Mouse (Mus musculus) adipocyte (in vitro differentiated cells): ENCODE measurements around the gene Dyrk2.

Experiments
- DNase-seq: peaks from one replicate; pipeline ENCODE4 v3.0.0-alpha.2; 2016; ENCODE audit warnings: low spot score

Gene Dyrk2

DNA sequence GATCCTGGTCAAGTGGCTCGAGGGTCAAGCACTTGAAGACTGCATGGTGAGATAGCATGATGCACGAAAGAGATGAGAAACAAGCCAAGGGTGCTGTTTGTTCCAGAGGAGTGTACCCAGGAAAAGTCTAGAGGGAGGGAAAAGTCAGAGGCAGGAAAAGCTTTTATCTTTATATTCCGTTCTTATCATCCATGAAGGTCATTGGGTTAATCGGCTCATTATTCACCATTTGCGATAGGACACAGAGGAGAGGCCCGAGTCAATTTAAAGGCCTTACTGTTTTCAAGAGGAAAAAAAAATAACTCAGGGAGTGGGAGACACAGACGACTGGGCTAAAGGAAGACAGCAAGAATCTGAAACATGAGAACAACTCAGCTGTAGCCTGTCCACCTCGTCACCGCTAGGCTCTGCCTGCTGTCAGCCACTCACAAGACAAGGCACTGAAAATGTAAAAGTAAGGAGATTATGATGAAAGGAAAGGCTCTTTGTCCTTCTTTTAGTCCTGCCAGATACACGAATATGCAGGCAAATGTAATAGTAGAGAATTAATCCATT is 22.9 kb downstream of the Dyrk2 start:
- no peak for DNase-seq

DNA sequence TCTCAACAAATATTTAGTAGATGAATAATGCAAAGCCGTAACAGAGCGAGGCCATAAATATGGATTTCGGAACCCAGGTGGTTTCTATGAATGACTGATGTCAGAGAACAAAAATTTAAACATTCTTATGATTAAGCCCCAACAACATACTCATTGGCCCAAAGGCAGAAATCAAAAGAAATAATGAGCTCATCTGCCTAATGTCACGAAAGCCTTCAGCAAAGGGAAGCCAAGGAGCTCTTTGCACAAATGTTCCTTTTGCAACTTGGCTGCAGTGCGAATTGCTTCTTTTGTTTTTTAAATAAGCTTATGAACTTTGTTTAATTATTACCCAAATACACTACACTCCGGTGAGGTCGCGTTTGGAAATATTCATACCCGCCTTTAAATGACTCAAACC is 29.4 kb downstream of the Dyrk2 start:
- no peak for DNase-seq

- DNase-seq, result no peak
Measured at GRCm38 (mm10) chr10:118839343-118840141, 30.5 kb downstream of the Dyrk2 start.

GRCm38 (mm10) chr10:118837636-118838035 is 32.4 kb downstream of the Dyrk2 start:
- no peak for DNase-seq

DNA sequence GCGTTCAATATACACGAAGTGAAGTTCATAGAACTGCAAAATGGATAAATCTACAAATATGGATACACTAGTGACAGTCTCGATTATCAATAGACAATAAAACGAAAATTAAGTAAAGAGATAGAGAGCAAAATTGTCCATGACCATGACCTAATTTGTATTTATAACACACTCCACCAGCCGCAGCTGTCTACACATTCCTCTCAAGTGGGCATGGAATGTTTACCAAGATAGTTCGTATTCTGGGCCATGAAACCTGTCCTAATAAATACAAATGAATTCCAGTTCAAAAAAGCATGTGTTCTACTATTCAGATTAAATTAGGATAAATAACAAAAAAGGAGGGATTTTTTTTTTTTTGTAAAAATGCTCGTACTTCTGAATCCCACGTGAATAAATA is 38.8 kb downstream of the Dyrk2 start:
- DNase-seq, result no peak

- DNase-seq, result no peak
Measured at GRCm38 (mm10) chr10:118829641-118830040, 40.4 kb downstream of the Dyrk2 start.

- no peak for DNase-seq
Measured at GRCm38 (mm10) chr10:118827116-118827515, 42.9 kb downstream of the Dyrk2 start.

- no peak for DNase-seq
Measured at GRCm38 (mm10) chr10:118824830-118825229, 45.2 kb downstream of the Dyrk2 start.

DNA sequence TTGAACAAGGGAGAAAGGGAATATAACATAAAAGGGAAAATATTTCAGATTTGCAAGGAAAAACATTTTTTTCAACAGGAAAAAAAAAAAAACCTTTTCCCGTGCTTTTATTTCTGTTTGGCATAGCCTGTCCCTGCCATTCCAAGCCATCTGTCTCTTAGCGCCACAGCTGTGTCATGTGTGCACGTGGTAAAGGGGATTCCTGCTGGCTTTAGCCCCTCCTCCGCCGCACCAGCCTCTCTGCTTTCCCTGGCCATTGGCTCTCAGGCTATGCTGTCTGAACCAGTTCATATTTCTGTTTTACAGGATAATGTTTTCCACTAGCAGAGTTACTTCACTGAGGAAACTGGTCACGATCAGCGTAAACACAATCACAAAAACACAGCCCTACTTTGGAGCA is 49.1 kb downstream of the Dyrk2 start:
- DNase-seq, result no peak

DNA sequence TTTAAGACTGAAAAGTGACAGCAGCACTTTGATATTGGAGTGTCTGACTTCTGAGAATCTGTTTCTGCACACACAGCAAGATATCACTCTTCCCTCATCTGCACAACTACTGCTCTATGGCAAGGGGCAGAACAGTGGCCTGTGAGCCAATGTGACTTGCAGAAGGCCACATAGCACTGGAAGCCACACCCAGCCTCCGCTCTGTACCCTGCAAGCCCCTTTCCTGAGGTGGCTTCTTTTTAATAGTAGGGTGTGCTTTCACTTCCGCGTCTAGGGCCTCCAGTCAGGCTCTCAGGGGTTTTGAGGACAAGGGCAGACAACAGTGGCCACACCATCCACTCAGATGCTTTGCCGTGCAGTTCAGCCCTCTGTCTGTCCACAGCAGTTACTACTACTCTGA is 50.2 kb downstream of the Dyrk2 start:
- DNase-seq, result no peak

DNA sequence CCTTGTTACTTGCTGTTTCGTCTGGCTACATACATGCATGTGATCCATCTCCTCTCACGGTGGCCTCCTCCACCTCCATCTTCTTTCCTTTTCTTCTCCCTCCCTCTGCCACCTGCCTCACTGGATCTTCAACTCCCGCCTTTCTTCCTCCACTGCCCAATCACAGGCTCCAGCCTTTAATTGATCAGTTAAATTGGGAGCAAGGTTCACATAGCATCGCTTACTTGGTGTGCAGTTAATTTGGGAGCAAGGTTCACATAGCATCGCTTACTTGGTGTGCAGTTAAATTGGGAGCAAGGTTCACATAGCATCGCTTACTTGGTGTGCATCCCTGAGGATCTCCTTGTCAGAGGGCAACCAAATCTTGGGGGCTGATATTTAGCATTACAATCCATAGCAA is 52.9 kb downstream of the Dyrk2 start:
- no peak for DNase-seq

GRCm38 (mm10) chr10:118811945-118812344 is 58.1 kb downstream of the Dyrk2 start:
- DNase-seq, result no peak

- DNase-seq, result no peak
Measured at GRCm38 (mm10) chr10:118810908-118811711, 58.9 kb downstream of the Dyrk2 start.
